Mouse (Mus musculus) liver, embryonic 15.5 days (tissue): Measurements from ENCODE around the gene Il4ra. TPM values are rescaled to one million over a fixed set of nuclear protein-coding genes. Genes with fewer than 3 reads are reported as not detected.

Experiments
- ATAC-seq: fragments of 200-750 bp; cut with Nextera tagmentation; 2 replicates; pipeline ENCODE4 v1.8.0; 2017; ENCODE audit warnings: moderate number of reproducible peaks, mild to moderate bottlenecking, moderate library complexity; ENCODE audit not compliant: insufficient read depth
- H3K27ac ChIP-seq: fragments of 300-500 bp; sonication (generic); replicated peaks from 2 replicates; pipeline ENCODE4 v1.5.1; 2015; ENCODE audit warnings: mild to moderate bottlenecking, inconsistent platforms
- H3K27me3 ChIP-seq: fragments of 300-500 bp; sonication (generic); 2 replicates; pipeline ENCODE4 v1.6.1; 2015; ENCODE audit warnings: mild to moderate bottlenecking, inconsistent platforms
- H3K36me3 ChIP-seq: fragments of 300-500 bp; sonication (generic); replicated peaks from 2 replicates; pipeline ENCODE4 v1.6.1; 2015; ENCODE audit warnings: moderate library complexity, mild to moderate bottlenecking, inconsistent platforms
- H3K4me1 ChIP-seq: fragments of 300-500 bp; sonication (generic); replicated peaks from 2 replicates; pipeline ENCODE4 v1.6.1; 2015; ENCODE audit warnings: inconsistent platforms
- H3K4me2 ChIP-seq: fragments of 300-500 bp; sonication (generic); 2 replicates; pipeline ENCODE4 v1.6.1; 2015; ENCODE audit warnings: moderate library complexity, mild to moderate bottlenecking, inconsistent platforms
- H3K4me3 ChIP-seq: fragments of 300-500 bp; sonication (generic); replicated peaks from 2 replicates; pipeline ENCODE4 v1.5.1; 2015; ENCODE audit warnings: mild to moderate bottlenecking, inconsistent platforms
- H3K9ac ChIP-seq: fragments of 300-500 bp; sonication (generic); 2 replicates; pipeline ENCODE4 v1.6.1; 2015; ENCODE audit warnings: moderate library complexity, mild to moderate bottlenecking, inconsistent platforms
- H3K9me3 ChIP-seq: fragments of 300-500 bp; sonication (generic); replicated peaks from 2 replicates; pipeline ENCODE4 v1.6.1; 2016; ENCODE audit warnings: inconsistent platforms
- WGBS: fragments of 180-500 bp; shearing (Covaris S2); methylation state at CpG from one replicate; pipeline ENCODE4 v1.1.7; 2015; ENCODE audit warnings: mixed read lengths; ENCODE audit not compliant: insufficient replicate concordance; 5-methylcytosine and 5-hydroxymethylcytosine counted together
- polyA plus RNA-seq: library from polyadenylated mRNA; unstranded; fragments of >200 nt; fragmentation: Nextera tagmentation; extraction: Ambion mirVana; gene quantifications from 2 replicates; pipeline ENCODE4 v1.2.1, GENCODE M21; 2015

The Il4ra gene
- 4.6 and 6.4 TPM in 2 replicates for polyA plus RNA-seq

GRCm38 (mm10) chr7:125551766-125552709, at the start of gene Il4ra:
TSS of gene Il4ra (plus strand) at chr7:125552120.
- Histone ChIP-seq H3K4me2 (peak within 1 kb of the TSS; percentile 97), H3K4me3 (peak within 1 kb of the TSS; percentile 67), H3K27ac (peak within 1 kb of the TSS; percentile 70), H3K27me3 (peaks cover 45% of the 10 kb centered on the region), H3K4me1 (peaks cover 61% of the 10 kb centered on the region), H3K9ac (peak within 1 kb of the TSS; percentile 69), H3K36me3 (no peaks in the 10 kb centered on the region), H3K9me3 (no peaks in the 10 kb centered on the region)
- ATAC-seq = peak; percentile 95
- WGBS = 2% methylated on average over 52 of the region's 52 CpGs

GRCm38 (mm10) chr7:125503374-125504092, 48.4 kb upstream of the Il4ra start:
- no peak overlapping the region for H3K4me2 ChIP-seq
- H3K9me3 ChIP-seq = no peaks in the 10 kb centered on the region
- WGBS = 26% methylated on average over 5 of the region's 5 CpGs
- H3K4me1 ChIP-seq = peaks cover 30% of the 10 kb centered on the region
- H3K4me3 ChIP-seq = no peak overlapping the region
- H3K9ac ChIP-seq = no peak overlapping the region
- no peak for ATAC-seq
- H3K27ac ChIP-seq = peak overlapping the region; percentile 21; the same call in 1 of the 2 replicates
- no peaks in the 10 kb centered on the region for H3K36me3 ChIP-seq
- no peaks in the 10 kb centered on the region for H3K27me3 ChIP-seq

DNA sequence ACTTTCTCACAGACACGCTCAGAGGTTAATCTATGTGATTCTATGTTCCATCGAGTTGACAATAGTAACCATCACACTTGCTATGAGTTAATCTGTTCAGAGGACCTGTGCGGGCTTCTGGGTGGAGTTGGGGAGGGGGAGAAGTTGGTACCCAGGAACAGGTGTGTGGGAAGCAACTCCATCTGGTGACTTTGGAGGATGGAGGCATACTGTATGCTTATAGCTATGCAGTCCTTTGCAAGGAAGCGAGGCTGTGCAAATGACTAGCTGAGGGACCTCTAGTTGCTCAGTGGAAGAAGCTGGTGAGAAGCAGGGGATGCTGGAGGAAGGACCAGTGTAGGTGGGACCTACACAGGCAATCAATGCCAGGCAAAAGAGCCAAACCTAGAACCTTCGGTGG, 47.3 kb upstream of the Il4ra start:
- Histone ChIP-seq H3K27ac (no peak overlapping the region), H3K27me3 (no peaks in the 10 kb centered on the region), H3K4me2 (no peak overlapping the region), H3K4me3 (no peak overlapping the region), H3K4me1 (peaks cover 22% of the 10 kb centered on the region), H3K9ac (no peak overlapping the region), H3K9me3 (no peaks in the 10 kb centered on the region), H3K36me3 (no peaks in the 10 kb centered on the region)
- WGBS = 76% methylated on average over 5 of the region's 5 CpGs
- no peak for ATAC-seq

GRCm38 (mm10) chr7:125505568-125505967, 46.4 kb upstream of the Il4ra start:
- Histone ChIP-seq H3K9ac (no peak overlapping the region), H3K4me1 (peaks cover 13% of the 10 kb centered on the region), H3K9me3 (no peaks in the 10 kb centered on the region), H3K27me3 (no peaks in the 10 kb centered on the region), H3K36me3 (no peaks in the 10 kb centered on the region), H3K4me3 (no peak overlapping the region), H3K4me2 (no peak overlapping the region), H3K27ac (no peak overlapping the region)
- 77% methylated on average over 10 of the region's 10 CpGs for WGBS
- no peak for ATAC-seq

- H3K4me1 ChIP-seq = peaks cover 17% of the 10 kb centered on the region
- H3K27ac ChIP-seq = no peak overlapping the region
- no peaks in the 10 kb centered on the region for H3K36me3 ChIP-seq
- H3K27me3 ChIP-seq = no peaks in the 10 kb centered on the region
- no peaks in the 10 kb centered on the region for H3K9me3 ChIP-seq
- H3K4me2 ChIP-seq = no peak overlapping the region
- WGBS = 60% methylated on average over 2 of the region's 2 CpGs
- no peak overlapping the region for H3K9ac ChIP-seq
- no peak overlapping the region for H3K4me3 ChIP-seq
- ATAC-seq = no peak
Observed at GRCm38 (mm10) chr7:125507279-125507678, 44.6 kb upstream of the Il4ra start.

GRCm38 (mm10) chr7:125511432-125511831, 40.5 kb upstream of the Il4ra start:
- Histone ChIP-seq H3K4me2 (no peak overlapping the region), H3K27ac (no peak overlapping the region), H3K4me1 (peaks cover 34% of the 10 kb centered on the region), H3K4me3 (no peak overlapping the region), H3K9ac (no peak overlapping the region), H3K27me3 (no peaks in the 10 kb centered on the region), H3K9me3 (no peaks in the 10 kb centered on the region), H3K36me3 (no peaks in the 10 kb centered on the region)
- WGBS = 74% methylated on average over 5 of the region's 5 CpGs
- ATAC-seq = no peak

DNA sequence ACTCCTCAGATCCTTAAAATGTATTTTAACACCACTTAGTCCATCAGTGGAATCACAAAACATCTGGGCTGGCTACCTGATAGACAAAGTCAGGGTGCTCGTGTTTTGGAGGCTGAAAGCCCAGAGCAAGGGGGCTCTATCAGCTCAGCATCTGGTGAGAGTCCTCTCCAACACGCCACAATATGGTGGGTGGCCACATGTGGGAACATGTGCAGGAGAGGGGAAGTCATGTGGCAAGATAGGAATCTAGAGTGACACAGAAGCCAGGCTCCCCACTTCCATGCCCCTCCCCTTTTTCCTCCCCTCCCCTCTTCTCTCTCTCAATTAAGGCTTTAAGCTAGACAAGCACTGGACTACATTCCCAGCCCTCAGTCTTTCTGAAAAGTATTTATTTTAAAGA, 40.1 kb upstream of the Il4ra start:
- no peaks in the 10 kb centered on the region for H3K36me3 ChIP-seq
- no peak overlapping the region for H3K4me2 ChIP-seq
- no peaks in the 10 kb centered on the region for H3K9me3 ChIP-seq
- peaks cover 38% of the 10 kb centered on the region for H3K4me1 ChIP-seq
- H3K4me3 ChIP-seq = no peak overlapping the region
- no peak overlapping the region for H3K27ac ChIP-seq
- no peaks in the 10 kb centered on the region for H3K27me3 ChIP-seq
- H3K9ac ChIP-seq = no peak overlapping the region
- no peak for ATAC-seq
- 34% methylated on average over 2 of the region's 2 CpGs for WGBS

DNA sequence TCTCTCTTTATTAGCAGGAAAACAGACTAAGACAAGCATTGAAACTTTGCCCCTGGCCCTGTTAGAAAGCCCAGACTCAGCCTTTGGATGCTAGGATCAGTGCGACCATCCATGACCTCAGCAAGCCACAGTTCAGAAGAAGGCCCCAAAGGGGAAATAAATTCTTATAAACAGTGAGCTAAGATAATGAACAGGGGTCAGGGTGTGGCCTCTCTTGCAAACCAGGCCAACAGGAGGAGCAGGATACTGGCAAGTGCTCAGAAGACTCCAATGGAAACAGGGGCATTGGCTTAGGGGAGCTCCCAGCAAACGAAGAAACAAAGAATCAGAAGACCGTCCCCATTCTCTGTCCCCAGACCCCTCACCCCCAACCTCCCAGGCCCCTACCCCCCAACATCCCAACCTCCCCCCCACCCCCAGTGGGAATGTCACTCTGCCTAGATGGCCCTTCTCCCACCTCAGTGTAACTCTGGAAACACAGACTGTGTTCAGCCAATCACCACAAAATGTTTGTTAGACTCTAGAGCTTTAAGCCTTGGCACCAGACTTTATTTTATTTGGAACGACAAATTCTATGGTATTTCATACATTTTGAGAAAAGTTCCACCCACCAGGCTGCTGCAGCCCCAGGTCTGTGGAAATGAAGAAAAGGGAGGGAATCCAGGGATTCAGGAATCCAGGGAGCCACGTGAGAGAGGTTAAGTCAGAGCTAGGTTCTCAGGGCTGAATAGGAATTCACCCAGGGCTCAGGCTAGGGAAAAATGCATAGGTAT, 36.7 kb upstream of the Il4ra start:
- Histone ChIP-seq H3K4me2 (no peak overlapping the region), H3K4me3 (no peak overlapping the region), H3K9ac (no peak overlapping the region), H3K27ac (peak overlapping the region; percentile 84; the same call in 1 of the 2 replicates), H3K9me3 (no peaks in the 10 kb centered on the region), H3K36me3 (no peaks in the 10 kb centered on the region), H3K4me1 (peaks cover 63% of the 10 kb centered on the region), H3K27me3 (no peaks in the 10 kb centered on the region)
- 66% methylated on average over 5 of the region's 5 CpGs for WGBS
- ATAC-seq = peak; percentile 38

- H3K9me3 ChIP-seq = no peaks in the 10 kb centered on the region
- H3K4me1 ChIP-seq = peaks cover 71% of the 10 kb centered on the region
- peak overlapping the region; percentile 84 for H3K27ac ChIP-seq
- H3K4me3 ChIP-seq = no peak overlapping the region
- WGBS = 33% methylated on average over 8 of the region's 8 CpGs
- ATAC-seq = peak; percentile 73
- no peaks in the 10 kb centered on the region for H3K27me3 ChIP-seq
- H3K36me3 ChIP-seq = no peaks in the 10 kb centered on the region
- H3K4me2 ChIP-seq = peak overlapping the region; percentile 36
- no peak overlapping the region for H3K9ac ChIP-seq
Observed at GRCm38 (mm10) chr7:125516723-125517122, 35.2 kb upstream of the Il4ra start.

DNA sequence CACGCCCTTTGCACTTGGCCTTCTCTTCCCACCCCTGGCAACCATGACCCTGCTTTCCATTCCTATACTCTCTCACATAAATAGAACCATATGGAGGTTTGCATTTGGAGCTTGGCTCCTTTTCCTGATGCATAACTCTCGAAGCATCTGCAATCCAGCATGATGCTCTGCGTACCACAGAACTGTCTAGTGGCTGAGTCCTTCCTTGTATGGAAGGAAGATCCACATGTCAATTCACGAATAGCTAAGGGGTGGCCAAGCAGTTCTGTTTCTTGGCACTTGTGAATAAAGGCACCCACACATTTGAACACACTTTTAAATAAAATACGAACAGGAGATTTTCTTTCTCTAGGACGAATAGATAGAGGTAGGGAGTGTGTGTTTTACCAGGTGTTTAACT, 34.5 kb upstream of the Il4ra start:
- no peak for ATAC-seq
- no peaks in the 10 kb centered on the region for H3K27me3 ChIP-seq
- H3K4me1 ChIP-seq = peaks cover 71% of the 10 kb centered on the region
- WGBS = 82% methylated on average over 6 of the region's 6 CpGs
- no peaks in the 10 kb centered on the region for H3K36me3 ChIP-seq
- peak overlapping the region; percentile 84 for H3K27ac ChIP-seq
- H3K9me3 ChIP-seq = no peaks in the 10 kb centered on the region
- no peak overlapping the region for H3K4me3 ChIP-seq
- no peak overlapping the region for H3K4me2 ChIP-seq
- no peak overlapping the region for H3K9ac ChIP-seq
